ENCODE assay signal across 19 mouse cellular contexts in genomic region chr5:137541768-137542540, GRCm38 (mm10). TPM values are rescaled to one million over a fixed set of nuclear protein-coding genes. Genes with fewer than 3 reads are reported as not detected.
DNase-seq lines count a peak whose midpoint lies in the region; ATAC-seq and TF ChIP-seq lines count a peak whose summit lies in the region.
"Had no signal": no experiment of that assay in that cellular context is flagged by ENCODE, and none has a peak within 500 bp of the region (broad histone marks: within the 10 kb centered on the region; RNA-seq: fewer than 3 reads in every experiment).

No protein-coding gene starts in this region.

- no peaks in the 10 kb centered on the region for H3K4me1 ChIP-seq in heart, embryonic 10.5 days
- H3K4me1 ChIP-seq in MEL (ENCODE audit: control insufficient read depth in 1 of 2, insufficient read depth in 2 of 2, low read length in 2 of 2): no peaks in the 10 kb centered on the region
- H3K4me1 ChIP-seq: embryonic facial prominence, embryonic 12.5 days; hindbrain, embryonic 13.5 days; limb, embryonic 13.5 days had no signal

- peak; percentile 66; the same call in 1 of the 2 replicates for ATAC-seq in cerebellum, adult (ENCODE audit: insufficient number of reproducible peaks, low FRiP score, low TSS enrichment)
- ATAC-seq in common myeloid progenitor, adult 5-6 weeks (replicated peaks; ENCODE audit: low read depth, poor library complexity, severe bottlenecking): 0 out of 2 replicates have a peak, but pooled peaks have one; percentile 11

- no peak for TF ChIP-seq CTCF in MEL (IDR thresholded peaks at IDR 0.05 in 2 of 3, conservative IDR thresholded peaks at IDR 0.05 in 1 of 3; ENCODE audit: control insufficient read depth in 1 of 3, insufficient read depth in 1 of 3, low read depth in 2 of 3, low read length in 3 of 3, poor library complexity in 1 of 3, severe bottlenecking in 1 of 3)

- H3K27ac ChIP-seq in heart, embryonic 10.5 days: no peak overlapping the region
- no peak overlapping the region for H3K27ac ChIP-seq in MEL (ENCODE audit: control insufficient read depth, low read depth, low read length)
- H3K27ac ChIP-seq: embryonic facial prominence, embryonic 12.5 days; hindbrain, embryonic 13.5 days; limb, embryonic 13.5 days had no signal

- H3K27me3 ChIP-seq in heart, embryonic 10.5 days (ENCODE audit: insufficient read depth, poor library complexity, severe bottlenecking): peaks cover 4% of the 10 kb centered on the region
- no peaks in the 10 kb centered on the region for H3K27me3 ChIP-seq in MEL (ENCODE audit: control insufficient read depth in 1 of 2, insufficient read depth in 2 of 2, low read length in 2 of 2)
- H3K27me3 ChIP-seq: embryonic facial prominence, embryonic 12.5 days; hindbrain, embryonic 13.5 days; limb, embryonic 13.5 days had no signal

- no peaks in the 10 kb centered on the region for H3K9me3 ChIP-seq in heart, embryonic 10.5 days
- H3K9me3 ChIP-seq in MEL (replicated peaks; ENCODE audit: insufficient read depth, low read length): no peaks in the 10 kb centered on the region
- H3K9me3 ChIP-seq: embryonic facial prominence, embryonic 12.5 days; heart, embryonic 12.5 days; hindbrain, embryonic 13.5 days; limb, embryonic 13.5 days had no signal

- H3K9ac ChIP-seq in MEL (ENCODE audit: control insufficient read depth, low read depth, low read length, poor library complexity, severe bottlenecking): no peak overlapping the region
- H3K9ac ChIP-seq: embryonic facial prominence, embryonic 12.5 days; heart, embryonic 12.5 days; hindbrain, embryonic 13.5 days; limb, embryonic 13.5 days had no signal

- H3K79me2 ChIP-seq in MEL (ENCODE audit: control insufficient read depth, insufficient read depth, low read length, poor library complexity): no peaks in the 10 kb centered on the region

- H3K36me3 ChIP-seq in heart, embryonic 10.5 days: no peaks in the 10 kb centered on the region
- no peaks in the 10 kb centered on the region for H3K36me3 ChIP-seq in MEL (ENCODE audit: control insufficient read depth in 1 of 2, insufficient read depth in 2 of 2, low read length in 2 of 2)
- H3K36me3 ChIP-seq: embryonic facial prominence, embryonic 12.5 days; heart, embryonic 12.5 days; hindbrain, embryonic 13.5 days; limb, embryonic 13.5 days had no signal

- TF ChIP-seq RAD21 in MEL (IDR thresholded peaks at IDR 0.05; ENCODE audit: low read depth, low read length): no peak

- intact Hi-C loops in heart, postnatal 10 days (cut with DNase I): no loop called here

- H3K4me3 ChIP-seq in heart, embryonic 10.5 days: no peak overlapping the region
- no peak overlapping the region for H3K4me3 ChIP-seq in MEL (ENCODE audit: control insufficient read depth in 1 of 2, insufficient read depth in 1 of 2, low read depth in 2 of 2, low read length in 2 of 2)
- H3K4me3 ChIP-seq: embryonic facial prominence, embryonic 12.5 days; heart, embryonic 12.5 days; hindbrain, embryonic 13.5 days; limb, embryonic 13.5 days had no signal

- 74% methylated on average over 5 of the region's 5 CpGs for WGBS in heart, embryonic 10.5 days

- peak; percentile 17 for DNase-seq in heart, embryonic 10.5 days (ENCODE audit: low spot score)
- DNase-seq in heart, postnatal 10 days: no peak
- peak; percentile 48 for DNase-seq in MEL (ENCODE audit: low read depth, low spot score)
- no peak for DNase-seq in thymus, postnatal 36 days
- DNase-seq in urinary bladder, postnatal 10 days (ENCODE audit: low spot score): no peak
- DNase-seq: kidney, postnatal 14 days; layer of hippocampus, postnatal 36 days; midbrain, embryonic 14.5 days; right cerebral cortex, postnatal 25 days had no signal

- TF ChIP-seq POLR2A in MEL (IDR thresholded peaks at IDR 0.05; ENCODE audit: control insufficient read depth in 1 of 2, insufficient read depth in 1 of 2, low read depth in 1 of 2, low read length in 2 of 2, poor library complexity in 1 of 2): no peak

- TF ChIP-seq EP300 in MEL (IDR thresholded peaks at IDR 0.05; ENCODE audit: low read depth in 1 of 2, low read length in 2 of 2): no peak

TF ChIP-seq in MEL, 35 proteins besides CTCF, POLR2A, EP300 and RAD21:
- TF ChIP-seq CHD1 (IDR thresholded peaks at IDR 0.05; ENCODE audit: low read depth, low read length) (no peak), GATA1 (IDR thresholded peaks at IDR 0.05; ENCODE audit: low read depth, low read length) (no peak), E2F4 (IDR thresholded peaks at IDR 0.05; ENCODE audit: borderline replicate concordance, low read depth, low read length) (no peak), NRF1 (IDR thresholded peaks at IDR 0.05; ENCODE audit: insufficient read depth, low read depth, low read length, poor library complexity, severe bottlenecking) (no peak), MXI1 (IDR thresholded peaks at IDR 0.05; ENCODE audit: low read depth, low read length) (no peak), MAZ (IDR thresholded peaks at IDR 0.05; ENCODE audit: low read depth, low read length) (no peak), ZMIZ1 (IDR thresholded peaks at IDR 0.05; ENCODE audit: low read depth, low read length) (no peak), ZNF384 (IDR thresholded peaks at IDR 0.05; ENCODE audit: low read depth, low read length) (no peak), TBP (IDR thresholded peaks at IDR 0.05; ENCODE audit: low read depth, low read length) (no peak), POLR2AphosphoS2 (IDR thresholded peaks at IDR 0.05; ENCODE audit: low read length) (no peak), ETS1 (IDR thresholded peaks at IDR 0.05; ENCODE audit: low read depth, low read length) (no peak), TAL1 (IDR thresholded peaks at IDR 0.05; ENCODE audit: low read length) (no peak), TCF12 (IDR thresholded peaks at IDR 0.05; ENCODE audit: low read depth, low read length) (no peak)
TF ChIP-seq in MEL: peak in this region for 0.

RNA-seq across cellular contexts. Expression of gene Gnb2, which starts 8.6 kb away (rescaled TPM):
- 287 and 294 TPM in 2 replicates for polyA plus RNA-seq in heart, embryonic 10.5 days (2016; fragmentation: Nextera tagmentation; extraction: Ambion mirVana)
- 100 to 1,000 TPM; 481 to 484 TPM for total RNA-seq in heart, postnatal 10 days (2021)
- total RNA-seq in MEL (2012; rRNA removed): 531 and 548 TPM in 2 replicates
- polyA plus RNA-seq in MEL (2012; ENCODE audit: insufficient read depth in 1 of 2, insufficient read length in 2 of 2, low read depth in 1 of 2, low replicate concordance in 2 of 2, missing spikeins in 1 of 2): 100 to 1,000 TPM in 1 of 2 experiments, not detected in 1; 550 TPM
- 190 and 213 TPM in 2 replicates for total RNA-seq in common myeloid progenitor, adult 5-6 weeks (2017)

RNA-seq across cellular contexts. Expression of gene Epo, which starts 8.9 kb away (rescaled TPM):
- 0.28 and 2.3 TPM in 2 replicates for polyA plus RNA-seq in heart, embryonic 10.5 days (2016; fragmentation: Nextera tagmentation; extraction: Ambion mirVana)
- not detected for total RNA-seq in heart, postnatal 10 days (2021)
- not detected in 2 replicates for total RNA-seq in MEL (2012; rRNA removed)
- not detected for polyA plus RNA-seq in MEL (2012; ENCODE audit: insufficient read depth in 1 of 2, insufficient read length in 2 of 2, low read depth in 1 of 2, low replicate concordance in 2 of 2, missing spikeins in 1 of 2)
- total RNA-seq in common myeloid progenitor, adult 5-6 weeks (2017): not detected in 2 replicates
- total RNA-seq: CH12.LX; layer of hippocampus, postnatal 36 days; neutrophil, adult 5-6 weeks had no signal
- polyA plus RNA-seq: heart, embryonic 12.5 days; hindbrain, embryonic 13.5 days; midbrain, embryonic 14.5 days; stomach, embryonic 16.5 days; urinary bladder, adult 2 months had no signal

RNA-seq across cellular contexts. Expression of gene Actl6b, which starts 11.4 kb away (rescaled TPM):
- 0.07 TPM in 1 of 2 replicates, not detected in the other for polyA plus RNA-seq in heart, embryonic 10.5 days (2016; fragmentation: Nextera tagmentation; extraction: Ambion mirVana)
- not detected for total RNA-seq in heart, postnatal 10 days (2021)
- total RNA-seq in MEL (2012; rRNA removed): 0.15 TPM in 1 of 2 replicates, not detected in the other
- polyA plus RNA-seq in MEL (2012; ENCODE audit: insufficient read depth in 1 of 2, insufficient read length in 2 of 2, low read depth in 1 of 2, low replicate concordance in 2 of 2, missing spikeins in 1 of 2): not detected
- not detected in 2 replicates for total RNA-seq in common myeloid progenitor, adult 5-6 weeks (2017)
- total RNA-seq: CH12.LX; neutrophil, adult 5-6 weeks had no signal

RNA-seq across cellular contexts. Expression of gene Gigyf1, which starts 23.6 kb away (rescaled TPM):
- polyA plus RNA-seq in heart, embryonic 10.5 days (2016; fragmentation: Nextera tagmentation; extraction: Ambion mirVana): 8.0 and 10.8 TPM in 2 replicates
- 10 to 100 TPM; 29.6 to 33.8 TPM for total RNA-seq in heart, postnatal 10 days (2021)
- 5.1 and 6.8 TPM in 2 replicates for total RNA-seq in MEL (2012; rRNA removed)
- polyA plus RNA-seq in MEL (2012; ENCODE audit: insufficient read depth in 1 of 2, insufficient read length in 2 of 2, low read depth in 1 of 2, low replicate concordance in 2 of 2, missing spikeins in 1 of 2): 10 to 100 TPM in 1 of 2 experiments, not detected in 1; 24.6 TPM
- 6.7 and 12.5 TPM in 2 replicates for total RNA-seq in common myeloid progenitor, adult 5-6 weeks (2017)

RNA-seq across cellular contexts. Expression of gene Tfr2, which starts 27.7 kb away (rescaled TPM):
- polyA plus RNA-seq in heart, embryonic 10.5 days (2016; fragmentation: Nextera tagmentation; extraction: Ambion mirVana): 4.0 and 4.9 TPM in 2 replicates
- not detected for total RNA-seq in heart, postnatal 10 days (2021)
- total RNA-seq in MEL (2012; rRNA removed): 76.9 and 96.2 TPM in 2 replicates
- 100 to 1,000 TPM in 1 of 2 experiments, not detected in 1; 112 TPM for polyA plus RNA-seq in MEL (2012; ENCODE audit: insufficient read depth in 1 of 2, insufficient read length in 2 of 2, low read depth in 1 of 2, low replicate concordance in 2 of 2, missing spikeins in 1 of 2)
- 45.3 and 63.4 TPM in 2 replicates for total RNA-seq in common myeloid progenitor, adult 5-6 weeks (2017)
- total RNA-seq: neutrophil, adult 5-6 weeks had no signal

Comparison
In these comparisons a context has a peak if more than half of its experiments do, and no peak if none do; other contexts are left out.
1. DNase-seq: peak in heart, embryonic 10.5 days (single experiment) and MEL (single experiment); none in heart, postnatal 10 days (0 of 2), thymus, postnatal 36 days (0 of 2) and urinary bladder, postnatal 10 days (single experiment).